ENCODE assay signal across 8 mouse cellular contexts in genomic region chr13:93498211-93499166, GRCm38 (mm10). TPM values are rescaled to one million over a fixed set of nuclear protein-coding genes. Genes with fewer than 3 reads are reported as not detected.
A peak's percentile ranks its signal among the peaks of the same experiment; 100 is the strongest.
DNase-seq lines count a peak whose midpoint lies in the region; ATAC-seq and TF ChIP-seq lines count a peak whose summit lies in the region.

No protein-coding gene starts in this region.

- ATAC-seq in forebrain, embryonic 11.5 days (replicated peaks; ENCODE audit: low FRiP score): peak; percentile 45
- ATAC-seq in heart, embryonic 16.5 days (replicated peaks; ENCODE audit: extremely low read depth, insufficient read depth, low FRiP score): peak; percentile 24
- peak; percentile 56 for ATAC-seq in lung, embryonic 15.5 days (ENCODE audit: borderline replicate concordance, extremely low read depth, low FRiP score, low TSS enrichment)
- ATAC-seq in neutrophil, adult 5-6 weeks (ENCODE audit: extremely low read depth, insufficient number of reproducible peaks, low FRiP score, poor library complexity, severe bottlenecking): peak; percentile 11

- H3K36me3 ChIP-seq in ES-Bruce4 (ENCODE audit: control insufficient read depth, insufficient read depth, low read length, poor library complexity, severe bottlenecking): no peaks in the 10 kb centered on the region
- H3K36me3 ChIP-seq in forebrain, embryonic 11.5 days (ENCODE audit: control insufficient read depth, insufficient read depth, low read length): no peaks in the 10 kb centered on the region
- peaks cover under 1% of the 10 kb centered on the region; the same call in 1 of the 2 replicates for H3K36me3 ChIP-seq in heart, embryonic 16.5 days (ENCODE audit: control insufficient read depth, insufficient read depth)
- H3K36me3 ChIP-seq in lung, embryonic 15.5 days: peaks cover 5% of the 10 kb centered on the region

- no peaks in the 10 kb centered on the region for H3K9me3 ChIP-seq in ES-Bruce4 (replicated peaks; ENCODE audit: control insufficient read depth, insufficient read depth, low read length, poor library complexity, severe bottlenecking)
- H3K9me3 ChIP-seq in forebrain, embryonic 11.5 days (ENCODE audit: control insufficient read depth, low read length): no peaks in the 10 kb centered on the region
- H3K9me3 ChIP-seq in heart, embryonic 16.5 days (replicated peaks; ENCODE audit: control insufficient read depth, low read length): no peaks in the 10 kb centered on the region
- H3K9me3 ChIP-seq in lung, embryonic 15.5 days: no peaks in the 10 kb centered on the region

- TF ChIP-seq CTCF in ES-Bruce4 (IDR thresholded peaks at IDR 0.05; ENCODE audit: low read depth, low read length): no peak

- H3K4me1 ChIP-seq in ES-Bruce4 (ENCODE audit: control insufficient read depth, insufficient read depth, low read length): no peaks in the 10 kb centered on the region
- peaks cover 5% of the 10 kb centered on the region; the same call in 1 of the 2 replicates for H3K4me1 ChIP-seq in forebrain, embryonic 11.5 days (replicated peaks; ENCODE audit: control insufficient read depth, insufficient read depth, low read length)
- H3K4me1 ChIP-seq in heart, embryonic 16.5 days (ENCODE audit: control insufficient read depth, insufficient read depth, low read length): peaks cover 17% of the 10 kb centered on the region
- peaks cover 26% of the 10 kb centered on the region for H3K4me1 ChIP-seq in lung, embryonic 15.5 days

- peak overlapping the region; percentile 96 for H3K4me3 ChIP-seq in ES-Bruce4 (ENCODE audit: low read depth, low read length)
- peak overlapping the region; percentile 88 for H3K4me3 ChIP-seq in forebrain, embryonic 11.5 days (ENCODE audit: low read depth, low read length)
- H3K4me3 ChIP-seq in heart, embryonic 16.5 days (ENCODE audit: low read length): peak overlapping the region; percentile 94
- H3K4me3 ChIP-seq in lung, embryonic 15.5 days: peak overlapping the region; percentile 87

- TF ChIP-seq POLR2A in ES-Bruce4 (IDR thresholded peaks at IDR 0.05; ENCODE audit: insufficient read depth, low read length): no peak

- under 1% methylated on average over 91 of the region's 94 CpGs for WGBS in forebrain, embryonic 11.5 days
- WGBS in heart, embryonic 16.5 days: under 1% methylated on average over 94 of the region's 94 CpGs
- WGBS in lung, embryonic 15.5 days: under 1% methylated on average over 89 of the region's 94 CpGs

- H3K4me2 ChIP-seq in forebrain, embryonic 11.5 days (ENCODE audit: low read depth, low read length, severe bottlenecking): peak overlapping the region; percentile 72
- peak overlapping the region; percentile 73 for H3K4me2 ChIP-seq in heart, embryonic 16.5 days (ENCODE audit: low read depth, low read length)
- H3K4me2 ChIP-seq in lung, embryonic 15.5 days: peak overlapping the region; percentile 89

- H3K27ac ChIP-seq in ES-Bruce4 (ENCODE audit: insufficient read depth, low read length): peak overlapping the region; percentile 13; the same call in 1 of the 2 replicates
- H3K27ac ChIP-seq in forebrain, embryonic 11.5 days (ENCODE audit: low read depth, low read length): peak overlapping the region; percentile 81
- peak overlapping the region; percentile 98 for H3K27ac ChIP-seq in heart, embryonic 16.5 days (ENCODE audit: low read length)
- H3K27ac ChIP-seq in lung, embryonic 15.5 days: peak overlapping the region; percentile 92

- peak; percentile 38 for DNase-seq in c-Kit-positive CD71-positive TER-119-negative erythroid progenitor cells, embryonic 14.5 days (ENCODE audit: low read depth)
- DNase-seq in forebrain, embryonic 11.5 days (ENCODE audit: low spot score): peak; percentile 78
- peak; percentile 39 to 62 for DNase-seq in kidney, postnatal 25 days
- peak; percentile 26 to 30 for DNase-seq in thymus, adult 18-20 months

- H3K9ac ChIP-seq in ES-Bruce4 (ENCODE audit: low read depth, poor library complexity, severe bottlenecking): peak overlapping the region; percentile 75
- peak overlapping the region; percentile 78 for H3K9ac ChIP-seq in forebrain, embryonic 11.5 days (ENCODE audit: low read length)
- H3K9ac ChIP-seq in heart, embryonic 16.5 days (ENCODE audit: low read length): peak overlapping the region; percentile 99
- peak overlapping the region; percentile 89 for H3K9ac ChIP-seq in lung, embryonic 15.5 days

- H3K27me3 ChIP-seq in ES-Bruce4 (ENCODE audit: control insufficient read depth, insufficient read depth, low read length, poor library complexity, severe bottlenecking): no peaks in the 10 kb centered on the region
- no peaks in the 10 kb centered on the region for H3K27me3 ChIP-seq in forebrain, embryonic 11.5 days (ENCODE audit: control insufficient read depth, insufficient read depth, low read length)
- no peaks in the 10 kb centered on the region for H3K27me3 ChIP-seq in heart, embryonic 16.5 days (ENCODE audit: control insufficient read depth, insufficient read depth, low read length)
- no peaks in the 10 kb centered on the region for H3K27me3 ChIP-seq in lung, embryonic 15.5 days

- no peak for TF ChIP-seq EP300 in ES-Bruce4 (IDR thresholded peaks at IDR 0.05; ENCODE audit: insufficient read depth, low read depth, low read length)

RNA-seq across cellular contexts. Expression of gene Jmy, which starts 1.1 kb away (rescaled TPM):
- polyA plus RNA-seq in ES-Bruce4 (2011; ENCODE audit: insufficient read depth, insufficient read length, low read depth, missing spikeins): 13.0 and 13.4 TPM in 2 replicates
- polyA plus RNA-seq in forebrain, embryonic 11.5 days (2014; fragmentation: Nextera tagmentation; extraction: Ambion mirVana): 3.8 and 3.9 TPM in 2 replicates
- 3.7 and 5.8 TPM in 2 replicates for polyA plus RNA-seq in heart, embryonic 16.5 days (2015; fragmentation: Nextera tagmentation; extraction: Ambion mirVana)
- 7.2 and 8.4 TPM in 2 replicates for polyA plus RNA-seq in lung, embryonic 15.5 days (2015; fragmentation: Nextera tagmentation; extraction: Ambion mirVana)
- total RNA-seq in neutrophil, adult 5-6 weeks (2017): 10.0 and 10.6 TPM in 2 replicates

Comparison
In these comparisons a context has a peak if more than half of its experiments do, and no peak if none do; other contexts are left out.
1. Peak in every context shown above with its lines: DNase-seq, ATAC-seq, H3K4me3 ChIP-seq and H3K27ac ChIP-seq.
2. H3K27ac ChIP-seq: peak in every context shown above with its lines; median percentile 98 in heart, embryonic 16.5 days; 92 in lung, embryonic 15.5 days; 81 in forebrain, embryonic 11.5 days; 13 in ES-Bruce4.
3. DNase-seq: peak in every context shown above with its lines; median percentile 78 in forebrain, embryonic 11.5 days; 50 in kidney, postnatal 25 days; 38 in c-Kit-positive CD71-positive TER-119-negative erythroid progenitor cells, embryonic 14.5 days; 28 in thymus, adult 18-20 months.